Mouse (Mus musculus) heart, adult 2 months (tissue): ENCODE data around the gene Elmsan1.

Experiments used
- CTCF ChIP-seq: fragments of 200-600 bp; IDR thresholded peaks from 2 replicates; pipeline ENCODE4 v1.8.1; 2022; ENCODE audit warnings: antibody characterized with exemption, mild to moderate bottlenecking, moderate library complexity
- POLR2A ChIP-seq: fragments of 200-500 bp; IDR thresholded peaks from 2 replicates; pipeline ENCODE4 v1.6.1; 2011; ENCODE audit warnings: mild to moderate bottlenecking, low read depth, low read length, control low read depth; ENCODE audit not compliant: insufficient read depth

DNA sequence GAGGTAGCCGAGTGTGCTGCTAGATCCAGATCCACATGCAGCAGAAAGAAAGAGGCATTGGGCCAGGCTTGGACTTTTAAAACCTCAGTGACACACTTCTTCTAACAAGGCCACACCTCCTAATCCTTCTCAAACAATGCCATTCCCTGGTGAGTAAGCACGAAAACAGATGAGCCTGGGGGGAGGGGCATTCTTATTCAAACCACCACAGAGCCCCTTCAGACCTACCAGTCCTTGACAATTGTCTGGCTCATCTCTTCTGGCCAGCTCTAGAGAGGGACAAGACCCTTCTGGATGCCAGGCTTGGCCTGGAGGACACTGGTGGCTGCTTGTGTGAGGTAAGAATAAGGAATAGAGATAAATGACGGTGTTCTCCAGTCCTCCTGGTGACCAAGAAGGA lies 32.1 kb downstream of the Elmsan1 start:
- TF ChIP-seq CTCF (no peak), POLR2A (no peak)
